Mouse (Mus musculus) T-helper 1 cell (primary cell): ENCODE measurements at regions not wholly inside any gene's neighbourhood (a gene's known extent, or its start where the extent isn't known, plus 50 kb on each side); places are given as distances from the start of the nearest gene placed in this dataset.

ENCODE experiments used
- in situ Hi-C: fragments of 300-600 bp; cut with MboI, MseI; formaldehyde crosslinking; loops from one replicate; pipeline ENCODE4 v1.15.1; 2025; ENCODE audit warnings: high pct_unique_total_duplicates

GRCm38 (mm10) chr16:29945376-29945890, 118.8 kb upstream of the Hes1 start:
- in situ Hi-C loops, result no loop called here

- in situ Hi-C loops, result no loop called here
Observed at GRCm38 (mm10) chr16:29945891-29946598, 118.1 kb upstream of the Hes1 start.

GRCm38 (mm10) chr16:29946966-29947365, 117.2 kb upstream of the Hes1 start:
- in situ Hi-C loops, result no loop called here

DNA sequence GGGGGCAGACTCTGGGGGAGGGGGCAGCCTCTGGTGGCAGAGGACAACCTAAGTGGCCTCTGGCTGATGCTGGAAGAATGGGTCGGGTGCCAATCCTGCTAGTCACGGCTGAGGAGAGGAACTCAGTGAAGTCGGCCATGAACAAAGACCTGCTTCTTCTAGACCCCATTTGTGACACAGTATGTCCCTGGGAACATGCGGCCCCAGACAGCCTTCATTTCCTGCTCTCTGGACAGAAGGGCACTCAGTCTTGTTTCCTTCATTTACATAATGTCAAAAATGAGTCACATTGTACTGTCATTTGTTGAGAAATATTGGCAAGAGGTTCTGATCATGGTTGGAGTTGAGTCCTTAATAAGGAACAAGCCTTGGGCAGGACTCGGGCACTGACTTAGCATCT, 116.5 kb upstream of the Hes1 start:
- in situ Hi-C loops, result no loop called here

- in situ Hi-C loops, result no loop called here
Observed at GRCm38 (mm10) chr16:29950136-29950535, 114.0 kb upstream of the Hes1 start.

DNA sequence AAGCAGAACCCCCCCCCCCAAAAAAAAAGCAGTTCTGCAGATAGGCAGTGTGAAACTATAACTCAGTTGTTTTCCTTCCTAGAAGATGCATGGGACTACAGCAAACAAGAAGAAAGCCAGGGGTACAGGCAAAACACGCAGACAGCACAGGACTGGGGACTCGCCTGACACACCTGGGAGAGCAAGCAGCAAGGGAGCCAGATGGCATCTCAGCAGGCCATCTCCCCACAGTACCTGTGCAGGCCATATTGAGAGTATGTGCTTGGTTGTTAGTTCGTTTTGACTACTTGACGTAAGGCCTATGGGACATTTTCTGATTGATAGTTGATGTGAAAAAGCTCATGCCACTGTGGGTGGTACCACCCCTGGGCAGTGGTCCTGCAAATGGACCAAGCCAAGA, 113.4 kb upstream of the Hes1 start:
- in situ Hi-C loops, result no loop called here

DNA sequence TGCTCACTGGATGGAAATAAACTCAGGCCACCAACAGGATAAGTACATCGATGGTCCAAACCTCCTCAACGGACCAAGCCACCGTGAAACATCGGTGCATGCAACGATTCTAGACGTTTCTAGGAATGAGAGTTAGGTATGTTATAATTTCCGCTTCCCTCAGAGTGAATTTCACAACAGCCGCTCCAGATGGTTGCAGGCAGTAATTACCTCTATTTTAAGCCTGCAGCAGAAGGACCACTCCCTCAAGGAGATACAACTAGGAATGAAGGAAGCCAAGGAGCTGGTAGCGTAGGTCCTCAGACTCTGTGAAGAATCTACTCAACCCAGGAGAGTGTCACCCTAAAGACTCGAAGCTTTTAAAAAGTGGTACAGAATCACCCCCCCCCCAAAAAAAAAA, 109.5 kb upstream of the Hes1 start:
- in situ Hi-C loops, result no loop called here

DNA sequence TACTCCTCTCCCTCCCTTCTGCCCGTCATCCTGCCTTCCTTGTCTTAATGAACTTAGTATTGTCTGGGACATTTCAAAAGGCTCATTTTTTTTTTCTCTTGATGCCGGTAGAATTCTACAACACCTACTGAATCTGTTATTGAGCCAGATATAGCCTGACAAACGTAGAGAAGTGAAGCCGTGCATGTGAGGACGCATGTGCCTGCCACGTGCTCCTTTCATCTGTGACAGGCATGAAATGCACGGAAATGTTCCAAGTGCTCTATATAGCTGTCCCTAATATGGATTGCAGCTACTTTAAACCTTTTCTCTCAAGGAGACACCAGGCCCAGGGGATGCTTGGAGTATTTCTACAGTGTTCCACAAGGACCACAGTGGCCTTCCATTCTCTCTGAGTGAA, 107.3 kb upstream of the Hes1 start:
- in situ Hi-C loops, result no loop called here

DNA sequence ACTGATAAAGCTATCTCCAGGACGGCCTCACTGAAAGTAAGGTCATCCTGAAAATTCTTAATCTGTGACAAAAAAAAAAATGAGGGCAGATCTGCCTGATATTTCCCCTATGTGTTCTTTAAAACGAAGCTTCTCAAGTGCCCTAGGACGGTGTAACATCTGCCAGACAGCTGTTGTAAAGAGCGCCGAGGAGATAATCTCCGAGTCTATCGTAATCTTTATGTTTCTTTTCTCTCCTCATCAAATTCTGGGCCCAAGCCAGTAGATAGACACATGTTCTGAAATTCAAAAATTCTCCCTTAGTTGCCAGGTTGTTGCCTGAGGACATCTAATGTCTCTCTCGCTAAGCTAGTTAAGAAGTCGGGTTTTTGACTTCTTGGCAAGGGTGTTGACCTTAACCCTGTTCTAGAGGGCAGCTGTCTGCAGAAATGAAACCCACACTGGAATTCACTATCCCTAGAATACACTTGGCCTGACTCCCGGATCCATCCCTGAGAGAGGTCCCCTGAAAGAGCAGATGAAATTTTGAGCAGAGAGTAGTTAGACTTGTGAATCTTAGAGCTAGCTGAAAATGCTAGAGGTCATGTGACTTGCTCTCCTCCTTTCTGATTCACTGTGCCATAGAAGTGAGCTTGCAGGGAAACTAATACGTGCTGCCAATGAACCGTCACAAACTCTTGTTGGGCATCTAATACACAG, 104.1 kb upstream of the Hes1 start:
- in situ Hi-C loops, result no loop called here

DNA sequence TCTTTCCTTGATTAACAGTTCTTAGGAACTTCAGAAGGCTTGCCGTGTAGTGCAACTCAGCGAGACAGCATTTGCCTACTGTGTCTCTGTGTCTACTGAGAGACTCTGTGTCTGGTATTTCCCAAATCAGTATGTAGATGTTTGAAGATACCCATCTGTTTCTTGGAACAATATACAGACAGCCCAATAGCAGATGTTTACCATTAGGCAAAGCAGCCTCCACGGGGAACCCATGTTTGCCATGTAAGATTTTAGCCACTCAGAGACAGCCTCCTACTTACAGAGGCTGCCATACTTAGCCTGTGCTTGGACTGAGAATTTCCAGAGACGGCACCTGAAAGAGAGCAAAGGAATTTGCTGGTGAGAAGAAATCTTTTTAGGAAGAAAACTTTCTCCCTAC, 100.9 kb upstream of the Hes1 start:
- in situ Hi-C loops, result no loop called here

GRCm38 (mm10) chr16:29964563-29964962, 99.6 kb upstream of the Hes1 start:
- in situ Hi-C loops, result no loop called here

DNA sequence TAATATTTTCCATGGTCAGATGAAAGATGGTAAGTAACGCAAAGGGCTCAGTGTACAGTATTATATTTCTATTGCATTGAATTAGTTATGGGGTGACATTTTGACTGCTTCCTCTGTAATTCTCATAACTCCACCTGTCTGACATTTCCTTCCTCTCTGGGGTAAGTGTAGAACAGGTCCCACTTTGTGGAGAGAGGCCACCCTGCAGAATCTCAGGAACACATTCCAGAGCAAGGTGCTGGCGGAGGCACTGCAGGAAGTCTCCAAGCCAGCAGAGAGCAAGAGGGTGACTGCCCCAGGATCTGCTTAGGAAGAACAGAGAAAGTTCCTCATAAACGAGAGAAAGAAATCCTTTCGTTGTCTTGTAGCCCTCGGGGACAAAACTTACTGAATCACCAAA, 95.4 kb upstream of the Hes1 start:
- in situ Hi-C loops, result no loop called here

GRCm38 (mm10) chr16:29972741-29973141, 91.4 kb upstream of the Hes1 start:
- in situ Hi-C loops, result no loop called here

DNA sequence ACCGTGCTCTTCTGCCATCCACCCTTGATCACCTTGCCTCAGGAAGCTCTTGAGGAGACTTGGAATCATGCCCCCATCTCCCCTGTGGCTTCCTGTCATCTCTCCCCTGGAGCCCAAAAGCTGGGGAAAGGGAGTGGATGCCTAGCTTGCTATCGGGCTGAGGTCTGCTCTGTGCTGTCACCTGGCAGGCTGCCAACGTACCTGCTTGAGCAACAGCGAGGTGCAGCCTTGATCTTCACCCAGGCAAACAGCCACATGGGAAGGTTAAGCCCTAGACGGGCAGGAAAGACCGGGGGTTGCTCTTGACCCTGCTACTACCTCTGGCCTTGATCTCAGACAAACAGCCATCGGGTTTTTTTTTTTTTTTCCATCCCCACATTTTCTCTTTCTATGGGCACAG, 90.9 kb upstream of the Hes1 start:
- in situ Hi-C loops, result no loop called here

- in situ Hi-C loops, result no loop called here
Observed at GRCm38 (mm10) chr16:29975800-29976199, 88.4 kb upstream of the Hes1 start.

DNA sequence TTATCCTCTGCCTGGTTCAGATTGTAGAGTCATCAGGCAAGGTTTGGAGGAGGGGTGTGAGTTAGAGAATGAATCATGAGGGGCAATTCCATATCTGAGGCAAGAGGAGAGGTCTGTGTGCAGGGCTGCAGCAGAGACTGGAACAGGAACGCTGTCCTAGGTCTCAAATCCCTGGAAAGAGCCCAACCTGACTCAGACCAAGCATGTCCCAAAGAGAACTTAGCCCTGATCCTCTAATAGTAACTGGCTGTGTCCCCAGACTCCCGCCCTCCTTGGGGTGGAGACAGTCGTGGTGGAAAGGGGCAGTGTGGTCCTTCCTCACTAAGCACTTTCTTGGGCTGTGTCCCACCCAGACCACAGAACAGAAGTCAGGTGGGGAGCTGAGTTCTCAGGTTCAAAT, 87.2 kb upstream of the Hes1 start:
- in situ Hi-C loops, result no loop called here

- in situ Hi-C loops, result no loop called here
Observed at GRCm38 (mm10) chr16:29977711-29978110, 86.5 kb upstream of the Hes1 start.

- in situ Hi-C loops, result no loop called here
Observed at GRCm38 (mm10) chr16:29979066-29979465, 85.1 kb upstream of the Hes1 start.

DNA sequence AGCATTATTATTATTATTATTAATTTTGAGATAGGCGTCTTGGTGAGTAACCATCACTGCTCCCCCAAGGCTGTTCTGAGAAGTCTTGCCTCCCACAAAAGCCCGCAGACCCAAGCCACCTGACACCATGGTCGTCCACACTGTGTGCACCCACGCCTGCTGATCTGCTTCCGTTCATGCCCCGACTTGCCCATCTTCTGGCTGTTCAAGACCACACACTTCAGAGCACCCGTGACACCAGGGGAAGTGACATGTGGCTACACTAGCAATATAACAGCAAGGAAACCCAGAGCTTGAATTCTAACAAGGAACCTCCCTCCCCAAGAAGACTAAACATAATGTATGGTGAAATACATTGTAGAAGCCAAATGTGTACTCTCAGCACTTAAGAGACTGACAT, 82.6 kb upstream of the Hes1 start:
- in situ Hi-C loops, result no loop called here

- in situ Hi-C loops, result no loop called here
Observed at GRCm38 (mm10) chr16:29982224-29982785, 81.9 kb upstream of the Hes1 start.

DNA sequence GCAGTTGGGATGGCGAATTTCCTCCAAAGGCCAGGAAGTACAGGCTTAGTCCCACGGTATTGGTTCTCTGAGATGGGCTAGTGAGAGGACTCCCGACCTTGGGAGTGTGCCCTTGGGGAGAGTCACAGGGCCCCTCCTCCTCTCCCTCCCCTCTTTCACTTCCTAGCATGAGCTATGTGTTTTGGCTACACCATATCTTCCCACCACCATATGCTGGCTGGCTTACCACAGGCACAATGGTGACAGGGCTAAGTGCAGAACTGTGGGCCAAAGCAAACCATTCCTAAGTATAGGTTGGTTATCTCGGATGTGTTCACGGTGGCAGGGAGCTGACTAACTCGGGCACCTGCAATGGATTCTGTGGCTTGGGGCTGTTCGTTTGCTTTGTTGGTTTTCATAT, 81.0 kb upstream of the Hes1 start:
- in situ Hi-C loops, result no loop called here

GRCm38 (mm10) chr16:29985126-29985931, 78.9 kb upstream of the Hes1 start:
- in situ Hi-C loops, result no loop called here
